Mouse (Mus musculus) brown adipose tissue, adult 24 weeks (tissue): ENCODE measurements around the gene Adgrg5. TPM values are rescaled to one million over a fixed set of nuclear protein-coding genes. Genes with fewer than 3 reads are reported as not detected.

Experiments used
- H3K27ac ChIP-seq: fragments of 200-500 bp; replicated peaks from 2 replicates; pipeline ENCODE4 v1.5.1; 2012; ENCODE audit warnings: low read depth, mild to moderate bottlenecking, low read length
- H3K4me1 ChIP-seq: fragments of 200-500 bp; 2 replicates; pipeline ENCODE4 v1.6.1; 2012; ENCODE audit warnings: low read length, mixed read lengths; ENCODE audit not compliant: control insufficient read depth, insufficient read depth, insufficient read length
- H3K4me3 ChIP-seq: fragments of 200-500 bp; 2 replicates; pipeline ENCODE4 v1.5.1; 2012; ENCODE audit warnings: low read depth, mild to moderate bottlenecking, low read length, moderate library complexity; ENCODE audit not compliant: insufficient read depth
- polyA plus RNA-seq: library from polyadenylated mRNA; stranded (reverse); fragments of >200 nt; gene quantifications from 2 replicates; pipeline ENCODE4 v1.2.4, GENCODE M21; 2012; ENCODE audit not compliant: missing spikeins, insufficient read depth, insufficient read length

Adgrg5 gene
- polyA plus RNA-seq, 1 experiment = not detected

- Histone ChIP-seq H3K4me3 (peak overlapping the region; percentile 35), H3K4me1 (peaks cover 17% of the 10 kb centered on the region), H3K27ac (peak overlapping the region; percentile 77)
Observed at GRCm38 (mm10) chr8:94907591-94908300, 15.7 kb upstream of the Adgrg5 start.

- Histone ChIP-seq H3K4me3 (peak overlapping the region; percentile 35; the same call in 1 of the 2 replicates), H3K27ac (peak overlapping the region; percentile 17), H3K4me1 (peaks cover 17% of the 10 kb centered on the region)
Observed at GRCm38 (mm10) chr8:94908847-94909246, 14.6 kb upstream of the Adgrg5 start.

- Histone ChIP-seq H3K4me3 (no peak overlapping the region), H3K4me1 (peaks cover 14% of the 10 kb centered on the region), H3K27ac (no peak overlapping the region)
Observed at GRCm38 (mm10) chr8:94913061-94913660, 10.3 kb upstream of the Adgrg5 start.

GRCm38 (mm10) chr8:94914256-94914655, 9.2 kb upstream of the Adgrg5 start:
- H3K4me1 ChIP-seq = peaks cover 12% of the 10 kb centered on the region
- H3K27ac ChIP-seq = no peak overlapping the region
- no peak overlapping the region for H3K4me3 ChIP-seq

GRCm38 (mm10) chr8:94914701-94915101, 8.8 kb upstream of the Adgrg5 start:
- H3K27ac ChIP-seq = no peak overlapping the region
- H3K4me1 ChIP-seq = peaks cover 12% of the 10 kb centered on the region
- H3K4me3 ChIP-seq = no peak overlapping the region

- H3K27ac ChIP-seq = no peak overlapping the region
- peak overlapping the region; percentile 78 for H3K4me3 ChIP-seq
Observed at GRCm38 (mm10) chr8:94916311-94916959, 7.1 kb upstream of the Adgrg5 start.

GRCm38 (mm10) chr8:94916960-94917324, 6.6 kb upstream of the Adgrg5 start:
- H3K4me1 ChIP-seq = peaks cover 7% of the 10 kb centered on the region
- H3K27ac ChIP-seq = peak overlapping the region; percentile 25; the same call in 1 of the 2 replicates

More at GRCm38 (mm10) chr8:94916311-94916959, 7.1 kb upstream of the Adgrg5 start:
- peaks cover 12% of the 10 kb centered on the region for H3K4me1 ChIP-seq

GRCm38 (mm10) chr8:94917352-94917751, 6.1 kb upstream of the Adgrg5 start:
- H3K4me1 ChIP-seq = peaks cover 8% of the 10 kb centered on the region
- H3K27ac ChIP-seq = peak overlapping the region; percentile 81
- peak overlapping the region; percentile 81 for H3K4me3 ChIP-seq

More at GRCm38 (mm10) chr8:94916960-94917324, 6.6 kb upstream of the Adgrg5 start:
- H3K4me3 ChIP-seq = peak overlapping the region; percentile 78

- H3K4me3 ChIP-seq = peak within 1 kb of the TSS; percentile 81
- peaks cover 13% of the 10 kb centered on the region for H3K4me1 ChIP-seq
- peak within 1 kb of the TSS; percentile 81 for H3K27ac ChIP-seq
Observed at GRCm38 (mm10) chr8:94917851-94918495, 5.5 kb upstream of the Adgrg5 start, which contains the start of gene Ccdc102a. Gene Ccdc102a (minus strand): TSS chr8:94918098.

GRCm38 (mm10) chr8:94919256-94919655, 4.2 kb upstream of the Adgrg5 start:
- no peak overlapping the region for H3K27ac ChIP-seq
- H3K4me3 ChIP-seq = no peak overlapping the region
- peaks cover 13% of the 10 kb centered on the region for H3K4me1 ChIP-seq

GRCm38 (mm10) chr8:94922176-94922575, 1.3 kb upstream of the Adgrg5 start:
- H3K4me3 ChIP-seq = no peak overlapping the region
- peaks cover 8% of the 10 kb centered on the region; the same call in 1 of the 2 replicates for H3K4me1 ChIP-seq
- no peak overlapping the region for H3K27ac ChIP-seq

- Histone ChIP-seq H3K4me3 (no peak overlapping the region), H3K4me1 (peaks cover 8% of the 10 kb centered on the region; the same call in 1 of the 2 replicates), H3K27ac (peak overlapping the region; percentile 29; the same call in 1 of the 2 replicates)
Observed at GRCm38 (mm10) chr8:94922602-94923001, 892 bp upstream of the Adgrg5 start.

GRCm38 (mm10) chr8:94928227-94928626, 4.7 kb downstream of the Adgrg5 start:
- Histone ChIP-seq H3K4me3 (no peak overlapping the region), H3K27ac (no peak overlapping the region), H3K4me1 (no peaks in the 10 kb centered on the region)

- Histone ChIP-seq H3K27ac (no peak overlapping the region), H3K4me3 (no peak overlapping the region), H3K4me1 (no peaks in the 10 kb centered on the region)
Observed at GRCm38 (mm10) chr8:94933918-94934317, 10.4 kb downstream of the Adgrg5 start.

- H3K4me3 ChIP-seq = no peak overlapping the region
- H3K27ac ChIP-seq = no peak overlapping the region
- H3K4me1 ChIP-seq = no peaks in the 10 kb centered on the region
Observed at GRCm38 (mm10) chr8:94935172-94935571, 11.7 kb downstream of the Adgrg5 start.
